Mouse (Mus musculus): ENCODE measurements around the gene Rab2b. TPM values are rescaled to one million over a fixed set of nuclear protein-coding genes. Genes with fewer than 3 reads are reported as not detected.

Rab2b gene
- polyA plus RNA-seq, 1 experiment from 2014 or later: 9.8 TPM

- Histone ChIP-seq H3K4me2 (no peak overlapping the region), H3K4me3 (ENCODE audit: low read depth, low read length) (no peak overlapping the region), H3K27me3 (replicated peaks; ENCODE audit: control insufficient read depth, insufficient read depth, low read length) (no peaks in the 10 kb centered on the region), H3K4me1 (replicated peaks; ENCODE audit: control insufficient read depth, insufficient read depth, low read length) (peaks cover 18% of the 10 kb centered on the region), H3K9ac (ENCODE audit: low read depth, low read length) (no peak overlapping the region), H3K9me3 (ENCODE audit: control insufficient read depth, low read length) (no peaks in the 10 kb centered on the region), H3K27ac (ENCODE audit: low read depth, low read length) (no peak overlapping the region), H3K36me3 (ENCODE audit: control insufficient read depth, insufficient read depth, low read length) (0 out of 2 replicates have a peak, but pooled peaks cover 2% of the 10 kb centered on the region)
- ATAC-seq (replicated peaks; ENCODE audit: low FRiP score) (no peak), DNase-seq (ENCODE audit: low spot score) (no peak)
- 74% methylated on average over 4 of the region's 4 CpGs for WGBS
These were observed 33.2 kb downstream of the Rab2b start for GRCm38 (mm10) chr14:52246129-52246528.

- ATAC-seq (replicated peaks; ENCODE audit: low FRiP score): peak; percentile 70
- Histone ChIP-seq H3K27me3 (replicated peaks; ENCODE audit: control insufficient read depth, insufficient read depth, low read length) (no peaks in the 10 kb centered on the region), H3K4me3 (ENCODE audit: low read depth, low read length) (peak overlapping the region; percentile 66)
These were observed 34.7 kb downstream of the Rab2b start for GRCm38 (mm10) chr14:52244690-52245042.

GRCm38 (mm10) chr14:52244041-52244689 lies 35.2 kb downstream of the Rab2b start:
- DNase-seq (ENCODE audit: low spot score) (peak; percentile 92), ATAC-seq (replicated peaks; ENCODE audit: low FRiP score) (peak; percentile 98)
- H3K27me3 ChIP-seq (replicated peaks; ENCODE audit: control insufficient read depth, insufficient read depth, low read length): no peaks in the 10 kb centered on the region
- peaks cover 18% of the 10 kb centered on the region for H3K4me1 ChIP-seq (replicated peaks; ENCODE audit: control insufficient read depth, insufficient read depth, low read length)
- under 1% methylated on average over 32 of the region's 32 CpGs for WGBS
- no peaks in the 10 kb centered on the region for H3K36me3 ChIP-seq (ENCODE audit: control insufficient read depth, insufficient read depth, low read length)
- peak overlapping the region; percentile 76 for H3K27ac ChIP-seq (ENCODE audit: low read depth, low read length)
- H3K9me3 ChIP-seq (ENCODE audit: control insufficient read depth, low read length): no peaks in the 10 kb centered on the region
- H3K4me2 ChIP-seq: peak overlapping the region; percentile 95
- peak overlapping the region; percentile 66 for H3K4me3 ChIP-seq (ENCODE audit: low read depth, low read length)
- peak overlapping the region; percentile 73 for H3K9ac ChIP-seq (ENCODE audit: low read depth, low read length)

More at GRCm38 (mm10) chr14:52244690-52245042, 34.7 kb downstream of the Rab2b start:
- no peak for DNase-seq (ENCODE audit: low spot score)
- Histone ChIP-seq H3K27ac (ENCODE audit: low read depth, low read length) (peak overlapping the region; percentile 76), H3K4me1 (replicated peaks; ENCODE audit: control insufficient read depth, insufficient read depth, low read length) (peaks cover 18% of the 10 kb centered on the region), H3K9me3 (ENCODE audit: control insufficient read depth, low read length) (no peaks in the 10 kb centered on the region), H3K36me3 (ENCODE audit: control insufficient read depth, insufficient read depth, low read length) (0 out of 2 replicates have a peak, but pooled peaks cover under 1% of the 10 kb centered on the region), H3K9ac (ENCODE audit: low read depth, low read length) (peak overlapping the region; percentile 73), H3K4me2 (peak overlapping the region; percentile 95)
- 10% methylated on average over 7 of the region's 7 CpGs for WGBS

- DNase-seq (ENCODE audit: low spot score) (no peak), ATAC-seq (replicated peaks; ENCODE audit: low FRiP score) (no peak)
- Histone ChIP-seq H3K9ac (ENCODE audit: low read depth, low read length) (no peak overlapping the region), H3K27ac (ENCODE audit: low read depth, low read length) (no peak overlapping the region), H3K4me2 (no peak overlapping the region), H3K9me3 (ENCODE audit: control insufficient read depth, low read length) (no peaks in the 10 kb centered on the region), H3K4me3 (ENCODE audit: low read depth, low read length) (no peak overlapping the region), H3K36me3 (ENCODE audit: control insufficient read depth, insufficient read depth, low read length) (peaks cover 44% of the 10 kb centered on the region), H3K27me3 (replicated peaks; ENCODE audit: control insufficient read depth, insufficient read depth, low read length) (no peaks in the 10 kb centered on the region), H3K4me1 (replicated peaks; ENCODE audit: control insufficient read depth, insufficient read depth, low read length) (no peaks in the 10 kb centered on the region)
- 85% methylated on average over 1 of the region's 1 CpGs for WGBS
These were observed 43.1 kb downstream of the Rab2b start for GRCm38 (mm10) chr14:52236216-52236615.

- no peak overlapping the region for H3K27ac ChIP-seq (ENCODE audit: low read depth, low read length)
- no peaks in the 10 kb centered on the region for H3K4me1 ChIP-seq (replicated peaks; ENCODE audit: control insufficient read depth, insufficient read depth, low read length)
- peaks cover 51% of the 10 kb centered on the region for H3K36me3 ChIP-seq (ENCODE audit: control insufficient read depth, insufficient read depth, low read length)
- no peak overlapping the region for H3K4me2 ChIP-seq
- 91% methylated on average over 7 of the region's 7 CpGs for WGBS
- DNase-seq (ENCODE audit: low spot score): no peak
- no peaks in the 10 kb centered on the region for H3K9me3 ChIP-seq (ENCODE audit: control insufficient read depth, low read length)
- no peaks in the 10 kb centered on the region for H3K27me3 ChIP-seq (replicated peaks; ENCODE audit: control insufficient read depth, insufficient read depth, low read length)
- ATAC-seq (replicated peaks; ENCODE audit: low FRiP score): no peak
- H3K9ac ChIP-seq (ENCODE audit: low read depth, low read length): no peak overlapping the region
- no peak overlapping the region for H3K4me3 ChIP-seq (ENCODE audit: low read depth, low read length)
These were observed 44.2 kb downstream of the Rab2b start for GRCm38 (mm10) chr14:52235165-52235564.

GRCm38 (mm10) chr14:52232249-52232648 lies 47.1 kb downstream of the Rab2b start:
- H3K27me3 ChIP-seq (replicated peaks; ENCODE audit: control insufficient read depth, insufficient read depth, low read length): no peaks in the 10 kb centered on the region
- no peak for DNase-seq (ENCODE audit: low spot score)
- no peak overlapping the region for H3K4me3 ChIP-seq (ENCODE audit: low read depth, low read length)
- no peak overlapping the region for H3K27ac ChIP-seq (ENCODE audit: low read depth, low read length)
- H3K4me2 ChIP-seq: no peak overlapping the region
- H3K4me1 ChIP-seq (replicated peaks; ENCODE audit: control insufficient read depth, insufficient read depth, low read length): no peaks in the 10 kb centered on the region
- no peaks in the 10 kb centered on the region for H3K9me3 ChIP-seq (ENCODE audit: control insufficient read depth, low read length)
- ATAC-seq (replicated peaks; ENCODE audit: low FRiP score): no peak; the same call in 1 of the 2 replicates
- WGBS: 73% methylated on average over 6 of the region's 6 CpGs
- peaks cover 54% of the 10 kb centered on the region for H3K36me3 ChIP-seq (ENCODE audit: control insufficient read depth, insufficient read depth, low read length)
- H3K9ac ChIP-seq (ENCODE audit: low read depth, low read length): no peak overlapping the region

GRCm38 (mm10) chr14:52225972-52226371 lies 53.4 kb downstream of the Rab2b start:
- Histone ChIP-seq H3K27ac (ENCODE audit: low read depth, low read length) (no peak overlapping the region), H3K9ac (ENCODE audit: low read depth, low read length) (no peak overlapping the region), H3K4me3 (ENCODE audit: low read depth, low read length) (no peak overlapping the region), H3K27me3 (replicated peaks; ENCODE audit: control insufficient read depth, insufficient read depth, low read length) (no peaks in the 10 kb centered on the region), H3K4me2 (no peak overlapping the region), H3K36me3 (ENCODE audit: control insufficient read depth, insufficient read depth, low read length) (peaks cover 35% of the 10 kb centered on the region), H3K4me1 (replicated peaks; ENCODE audit: control insufficient read depth, insufficient read depth, low read length) (no peaks in the 10 kb centered on the region), H3K9me3 (ENCODE audit: control insufficient read depth, low read length) (no peaks in the 10 kb centered on the region)
- no peak for ATAC-seq (replicated peaks; ENCODE audit: low FRiP score)
- WGBS: 68% methylated on average over 2 of the region's 2 CpGs
- no peak for DNase-seq (ENCODE audit: low spot score)

- ATAC-seq (replicated peaks; ENCODE audit: low FRiP score): no peak
- Histone ChIP-seq H3K9ac (ENCODE audit: low read depth, low read length) (no peak overlapping the region), H3K27ac (ENCODE audit: low read depth, low read length) (no peak overlapping the region), H3K4me2 (no peak overlapping the region), H3K4me1 (replicated peaks; ENCODE audit: control insufficient read depth, insufficient read depth, low read length) (no peaks in the 10 kb centered on the region), H3K36me3 (ENCODE audit: control insufficient read depth, insufficient read depth, low read length) (peaks cover 44% of the 10 kb centered on the region), H3K9me3 (ENCODE audit: control insufficient read depth, low read length) (no peaks in the 10 kb centered on the region), H3K27me3 (replicated peaks; ENCODE audit: control insufficient read depth, insufficient read depth, low read length) (no peaks in the 10 kb centered on the region), H3K4me3 (ENCODE audit: low read depth, low read length) (no peak overlapping the region)
- WGBS: 84% methylated on average over 5 of the region's 5 CpGs
- DNase-seq (ENCODE audit: low spot score): no peak
These were observed 62.1 kb downstream of the Rab2b start for GRCm38 (mm10) chr14:52217261-52217660.
